Mouse (Mus musculus): Measurements from ENCODE around the gene Gdf2. TPM values are rescaled to one million over a fixed set of nuclear protein-coding genes. Genes with fewer than 3 reads are reported as not detected.

Gene Gdf2
- polyA plus RNA-seq, 1 experiment from 2014 or later, result 0.11 TPM

Other genes with a start within 250 kb of the Gdf2 start
- 7.1 and 17.1 TPM in 2 replicates for gene Gdf10, start 17.5 kb upstream of the Gdf2 start, polyA plus RNA-seq (2015; fragmentation: Nextera tagmentation; extraction: Ambion mirVana)
- 0.04 TPM in 1 of 2 replicates, not detected in the other for gene Rbp3, start 13.0 kb downstream of the Gdf2 start, polyA plus RNA-seq (2015; fragmentation: Nextera tagmentation; extraction: Ambion mirVana)
- gene Zfp488, start 37.7 kb downstream of the Gdf2 start, polyA plus RNA-seq (2015; fragmentation: Nextera tagmentation; extraction: Ambion mirVana), result 0.03 TPM in 1 of 2 replicates, not detected in the other
- gene Gm30083, start 74.1 kb downstream of the Gdf2 start, polyA plus RNA-seq (2015; fragmentation: Nextera tagmentation; extraction: Ambion mirVana), result not detected in 2 replicates
- not detected in 2 replicates for gene Gm5460, start 75.7 kb downstream of the Gdf2 start, polyA plus RNA-seq (2015; fragmentation: Nextera tagmentation; extraction: Ambion mirVana)
- not detected in 2 replicates for gene Antxrl, start 111.7 kb downstream of the Gdf2 start, polyA plus RNA-seq (2015; fragmentation: Nextera tagmentation; extraction: Ambion mirVana)
- 2.0 and 5.3 TPM in 2 replicates for gene Anxa8, start 144.9 kb downstream of the Gdf2 start, polyA plus RNA-seq (2015; fragmentation: Nextera tagmentation; extraction: Ambion mirVana)
- not detected in 2 replicates for gene A630023A22Rik, start 161.7 kb downstream of the Gdf2 start, polyA plus RNA-seq (2015; fragmentation: Nextera tagmentation; extraction: Ambion mirVana)
- 0.13 and 0.15 TPM in 2 replicates for gene Npy4r, start 211.4 kb downstream of the Gdf2 start, polyA plus RNA-seq (2015; fragmentation: Nextera tagmentation; extraction: Ambion mirVana)